Mouse (Mus musculus) E14TG2a.4 (cell line): ENCODE measurements at regions not wholly inside any gene's neighbourhood (a gene's known extent, or its start where the extent isn't known, plus 50 kb on each side); places are given as distances from the start of the nearest gene placed in this dataset.

Experiments
- H3K27me3 ChIP-seq: 2 replicates; pipeline ENCODE4 v1.6.1; 2014; ENCODE audit warnings: low read length, control low read depth; ENCODE audit not compliant: insufficient read depth
- H3K36me3 ChIP-seq: 2 replicates; pipeline ENCODE4 v1.6.1; 2014; ENCODE audit warnings: low read length, control low read depth; ENCODE audit not compliant: insufficient read depth
- H3K4me1 ChIP-seq: replicated peaks from 2 replicates; pipeline ENCODE4 v1.6.1; 2014; ENCODE audit warnings: low read depth, low read length, control low read depth
- H3K4me3 ChIP-seq: replicated peaks from 2 replicates; pipeline ENCODE4 v1.5.1; 2014; ENCODE audit warnings: mild to moderate bottlenecking, low read length
- H3K9me3 ChIP-seq: 2 replicates; pipeline ENCODE4 v1.6.1; 2014; ENCODE audit warnings: low read length, control low read depth
- CTCF ChIP-seq: conservative IDR thresholded peaks from 2 replicates; pipeline ENCODE4 v1.5.1; 2014; ENCODE audit warnings: low read length
- NANOG ChIP-seq: IDR thresholded peaks from 2 replicates; pipeline ENCODE4 v1.6.1; 2014; ENCODE audit warnings: borderline replicate concordance, low read length, mixed read lengths
- POU5F1 ChIP-seq: IDR thresholded peaks from 2 replicates; pipeline ENCODE4 v1.6.1; 2014; ENCODE audit warnings: low read length, borderline replicate concordance

GRCm38 (mm10) chr16:30205816-30206356 lies 61.4 kb downstream of the Cpn2 start:
- H3K4me3 ChIP-seq, result peak overlapping the region; percentile 77
- H3K27me3 ChIP-seq, result no peaks in the 10 kb centered on the region
- peaks cover 6% of the 10 kb centered on the region for H3K9me3 ChIP-seq
- peaks cover 61% of the 10 kb centered on the region for H3K4me1 ChIP-seq
- peaks cover 10% of the 10 kb centered on the region for H3K36me3 ChIP-seq
- TF ChIP-seq NANOG, result no peak
- no peak for TF ChIP-seq POU5F1
- TF ChIP-seq CTCF, result no peak
